Mouse (Mus musculus) activated CD4-positive, CD25-positive, alpha-beta regulatory T cell (primary cell): Measurements from ENCODE around the gene Tmem39a. TPM values are rescaled to one million over a fixed set of nuclear protein-coding genes. Genes with fewer than 3 reads are reported as not detected.

Experiments used
- polyA plus RNA-seq, 2 experiments: library from polyadenylated mRNA; unstranded; fragments of 100-300 nt; shearing (Covaris generic); gene quantifications; one replicate each; pipeline ENCODE4 v1.2.1; 2017

The Tmem39a gene
- polyA plus RNA-seq = 10 to 100 TPM; 32.7 to 45.8 TPM

DNA sequence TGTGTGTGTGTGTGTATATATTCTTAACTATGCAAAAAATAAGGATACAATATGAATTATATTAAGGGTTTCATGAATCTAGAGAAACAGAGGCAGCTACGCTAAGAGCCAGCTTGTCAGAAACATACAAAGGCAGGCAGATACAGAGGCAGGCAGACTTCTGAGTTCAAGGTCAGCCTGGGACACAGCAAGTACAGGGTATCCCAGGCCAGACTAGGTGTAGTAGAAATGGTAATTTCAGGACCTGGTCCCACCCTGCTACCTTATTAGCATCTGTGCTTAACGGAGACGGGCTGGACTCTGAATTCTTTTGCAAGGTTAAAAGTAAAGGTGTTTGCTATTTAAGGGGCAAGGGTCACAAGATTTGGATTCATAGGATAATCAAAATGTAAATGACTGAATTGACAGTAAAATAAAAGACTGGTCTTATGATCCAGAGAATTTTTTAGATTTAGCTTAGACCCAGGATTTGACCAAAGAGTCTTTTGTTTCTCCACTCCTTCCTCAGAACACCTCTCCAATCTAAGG lies at the start of gene Tmem39a:
TSS of gene Tmem39a (plus strand) at position 478 of the 528 bp plus-strand sequence.

DNA sequence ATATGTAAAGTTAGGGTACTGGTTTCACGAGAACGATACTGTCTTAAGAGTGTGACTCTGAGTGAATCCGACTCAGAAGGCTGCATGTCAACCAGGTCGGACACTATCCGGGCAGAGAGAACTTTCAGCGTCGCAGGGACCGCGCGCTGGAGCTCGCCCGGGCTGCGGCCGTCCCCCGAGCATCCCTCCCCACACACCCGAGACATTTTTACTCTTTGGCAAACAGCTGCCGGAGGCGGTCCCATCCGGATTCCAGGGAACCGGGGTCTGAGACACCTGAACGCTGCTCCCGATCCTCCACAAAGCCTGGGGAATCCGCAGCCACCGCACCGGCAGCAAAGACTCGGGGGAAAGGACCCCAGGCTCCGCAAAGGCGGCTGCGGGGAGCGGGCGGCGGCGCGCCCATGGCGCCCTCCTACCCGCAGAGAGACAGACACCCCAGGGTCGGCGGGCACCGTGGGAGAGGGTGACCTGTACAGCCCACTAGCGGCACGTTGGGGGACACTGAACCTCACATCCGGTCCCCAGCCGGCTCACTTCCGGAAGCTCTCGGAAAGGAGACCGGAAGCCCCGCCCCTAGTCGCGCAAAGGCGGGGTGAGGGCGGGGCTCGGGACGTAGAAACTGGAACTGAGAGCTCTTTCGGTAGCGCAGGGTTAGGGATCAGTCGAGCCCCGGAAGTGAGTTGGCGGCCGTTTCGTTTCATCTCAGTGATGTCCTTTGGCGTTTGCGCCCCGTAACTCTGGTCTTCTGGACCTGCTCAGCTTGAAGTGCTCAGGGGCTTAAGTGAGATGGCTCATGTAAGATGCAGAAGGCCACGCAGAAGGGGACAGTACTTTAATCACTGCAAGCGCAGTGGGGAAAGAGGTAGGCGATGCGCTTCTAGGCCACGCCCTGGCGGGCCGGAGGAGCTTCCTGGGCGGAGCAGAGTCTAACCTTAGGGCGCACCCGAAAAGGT lies 36.1 kb upstream of the Tmem39a start, which contains the start of gene Timmdc1:
TSS of gene Timmdc1 (minus strand) at position 535 of the 956 bp plus-strand sequence.

DNA sequence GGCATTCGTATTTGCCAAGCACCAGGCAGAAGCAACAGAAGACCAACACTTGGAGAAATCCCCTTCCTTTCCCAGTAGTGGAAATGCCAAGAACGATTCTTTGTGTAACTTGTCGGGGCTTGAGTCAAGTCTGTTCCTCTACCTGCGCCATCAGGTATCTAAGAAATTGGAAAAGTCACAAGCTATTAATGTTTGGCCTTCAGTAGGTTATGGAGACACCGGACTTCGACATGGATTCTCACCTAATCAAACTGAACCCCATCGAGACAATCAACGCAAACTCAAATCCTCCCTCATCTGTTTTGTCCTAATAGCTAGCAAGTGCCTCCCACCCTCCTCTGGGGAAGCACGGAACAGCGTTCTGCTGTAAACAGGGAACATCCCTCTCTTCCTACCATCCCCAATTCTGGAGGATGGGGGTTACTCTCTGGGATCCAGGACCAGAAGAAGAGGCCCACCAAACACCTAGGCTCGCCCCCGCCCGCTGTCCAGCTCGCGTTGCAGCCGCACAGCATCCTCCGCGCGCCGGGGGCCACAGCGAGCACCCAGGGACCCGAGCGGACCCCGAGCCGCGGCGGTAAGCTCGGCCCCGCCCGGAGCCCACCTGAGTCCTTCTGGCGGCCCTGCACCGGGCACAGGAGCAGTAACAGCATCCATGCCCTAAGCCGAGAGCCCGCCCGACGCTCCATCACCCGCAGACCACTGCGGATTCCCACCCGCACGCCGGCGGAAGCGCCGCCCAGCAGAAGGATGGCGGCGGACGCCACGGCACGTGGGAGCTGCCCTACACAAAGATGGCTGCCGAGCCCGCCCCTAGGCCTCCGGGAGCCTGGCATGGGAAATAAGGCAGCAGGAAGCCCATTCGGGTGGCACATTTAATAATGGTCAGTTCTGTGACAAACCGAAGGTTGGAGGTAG lies 8.8 kb upstream of the Tmem39a start, which contains the start of gene Poglut1:
TSS of gene Poglut1 (minus strand) at position 780 of the 918 bp plus-strand sequence.

Other genes starting within 250 kb of the Tmem39a start
- under 1 TPM; 0.11 to 0.59 TPM for gene Maats1, start 216.6 kb upstream of the Tmem39a start, polyA plus RNA-seq
- 100 to 1,000 TPM; 192 to 256 TPM for gene Cox17, start 211.7 kb upstream of the Tmem39a start, polyA plus RNA-seq
- under 1 TPM in 1 of 2 experiments, not detected in 1; 0.60 TPM for gene Gm21987, start 211.7 kb upstream of the Tmem39a start, polyA plus RNA-seq
- 10 to 100 TPM in 1 of 2 experiments, under 1 TPM in 1; 0.16 to 13.2 TPM for gene Popdc2, start 196.5 kb upstream of the Tmem39a start, polyA plus RNA-seq
- gene Pla1a, start 125.6 kb upstream of the Tmem39a start, polyA plus RNA-seq = under 1 TPM; 0.13 to 0.20 TPM
- 100 to 1,000 TPM in 1 of 2 experiments, 10 to 100 TPM in 1; 70.6 to 120 TPM for gene Adprh, start 106.0 kb upstream of the Tmem39a start, polyA plus RNA-seq
- 1 to 10 TPM in 1 of 2 experiments, under 1 TPM in 1; 0.32 to 7.8 TPM for gene Cd80, start 103.1 kb upstream of the Tmem39a start, polyA plus RNA-seq
- gene Timmdc1, start 36.0 kb upstream of the Tmem39a start, polyA plus RNA-seq = 1 to 10 TPM; 5.8 to 8.2 TPM
- gene Poglut1, start 8.4 kb upstream of the Tmem39a start, polyA plus RNA-seq = 10 to 100 TPM; 38.4 to 39.0 TPM
- gene Arhgap31, start 154.6 kb downstream of the Tmem39a start, polyA plus RNA-seq = 10 to 100 TPM; 37.0 to 49.8 TPM
- 1 to 10 TPM; 3.1 to 7.5 TPM for gene B4galt4, start 183.6 kb downstream of the Tmem39a start, polyA plus RNA-seq
- gene Upk1b, start 241.6 kb downstream of the Tmem39a start, polyA plus RNA-seq = under 1 TPM; 0.12 to 0.27 TPM